Mouse (Mus musculus) CH12.LX (cell line): ENCODE measurements around the gene Tmco3. TPM values are rescaled to one million over a fixed set of nuclear protein-coding genes. Genes with fewer than 3 reads are reported as not detected.
A peak's percentile ranks its signal among the peaks of the same experiment; 100 is the strongest.

Experiments used
- DNase-seq: peaks from one replicate; pipeline ENCODE4 v3.0.0-alpha.2; 2013; ENCODE audit errors: extremely low read depth
- H3K27ac ChIP-seq: 2 replicates; pipeline ENCODE4 v1.5.1; 2012; ENCODE audit warnings: low read depth, mild to moderate bottlenecking, control low read depth, moderate library complexity; ENCODE audit not compliant: insufficient read depth
- H3K27me3 ChIP-seq: replicated peaks from 2 replicates; pipeline ENCODE3; 2012; ENCODE audit warnings: inconsistent platforms
- H3K36me3 ChIP-seq, 2 experiments: replicated peaks in 1 of 2; 2 replicates each; pipeline versions ENCODE3 to v1.6.1; 2012; ENCODE audit warnings: inconsistent platforms in 1 of 2, low read length in 1 of 2, mild to moderate bottlenecking in 1 of 2, mixed read lengths in 1 of 2, moderate library complexity in 1 of 2; ENCODE audit not compliant: control insufficient read depth in 1 of 2, insufficient read depth in 1 of 2
- H3K4me1 ChIP-seq, 2 experiments: 2 replicates each; pipeline ENCODE4 v1.6.1; 2012; ENCODE audit warnings: inconsistent platforms in 1 of 2, moderate library complexity in 1 of 2; ENCODE audit not compliant: insufficient read depth in 2 of 2, control insufficient read depth in 1 of 2
- H3K4me2 ChIP-seq: 2 replicates; pipeline ENCODE4 v1.6.1; 2012; ENCODE audit warnings: low read depth, mild to moderate bottlenecking, control low read depth; ENCODE audit not compliant: poor library complexity, insufficient read depth, severe bottlenecking
- H3K4me3 ChIP-seq, 3 experiments: fragments of 150-350 bp in 1 of 3; sonication (generic) in 1 of 3; replicated peaks in 1 of 3; 2 replicates each; pipeline versions ENCODE3 to v1.5.1; 2011 to 2012; ENCODE audit warnings: low read depth in 2 of 3, low read length in 2 of 3, mild to moderate bottlenecking in 2 of 3, moderate library complexity in 2 of 3, control low read depth in 1 of 3, improper control_type of control experiment in 1 of 3, inconsistent platforms in 1 of 3, mixed read lengths in 1 of 3; ENCODE audit not compliant: poor library complexity in 1 of 3
- H3K79me2 ChIP-seq: replicated peaks from 2 replicates; pipeline ENCODE4 v1.6.1; 2012; ENCODE audit warnings: mild to moderate bottlenecking, moderate library complexity; ENCODE audit not compliant: control insufficient read depth, poor library complexity, insufficient read depth, severe bottlenecking; ENCODE audit errors: extremely low read depth
- H3K9ac ChIP-seq: 2 replicates; pipeline ENCODE4 v1.6.1; 2012; ENCODE audit warnings: low read depth, mild to moderate bottlenecking, control low read depth, moderate library complexity; ENCODE audit not compliant: insufficient read depth
- H3K9me3 ChIP-seq: replicated peaks from 2 replicates; pipeline ENCODE3; 2012; ENCODE audit warnings: low read length, inconsistent platforms, mixed read lengths
- BHLHE40 ChIP-seq: IDR thresholded peaks from 2 replicates; pipeline ENCODE4 v1.6.1; 2011; ENCODE audit warnings: mild to moderate bottlenecking, low read depth, low read length, improper control_type of control experiment
- CHD1 ChIP-seq: IDR thresholded peaks from 2 replicates; pipeline ENCODE4 v1.6.1; 2012; ENCODE audit warnings: low read depth, low read length, improper control_type of control experiment, inconsistent platforms
- CHD2 ChIP-seq: IDR thresholded peaks from 2 replicates; pipeline ENCODE4 v1.6.1; 2011; ENCODE audit warnings: low read length, improper control_type of control experiment
- CTCF ChIP-seq, 2 experiments: IDR thresholded peaks in 1 of 2; conservative IDR thresholded peaks in 1 of 2; 2 replicates each; pipeline ENCODE4 v1.5.1; 2011 to 2012; ENCODE audit warnings: low read depth in 2 of 2, low read length in 2 of 2, improper control_type of control experiment in 1 of 2, inconsistent platforms in 1 of 2, mild to moderate bottlenecking in 1 of 2, moderate library complexity in 1 of 2
- E2F4 ChIP-seq: IDR thresholded peaks from 2 replicates; pipeline ENCODE4 v1.6.1; 2011; ENCODE audit warnings: low read depth, low read length, improper control_type of control experiment; ENCODE audit not compliant: insufficient replicate concordance
- ELF1 ChIP-seq: IDR thresholded peaks from 2 replicates; pipeline ENCODE4 v1.6.1; 2014; ENCODE audit warnings: low read depth, mild to moderate bottlenecking, inconsistent platforms, low read length, improper control_type of control experiment
- EP300 ChIP-seq: IDR thresholded peaks from 2 replicates; pipeline ENCODE4 v1.6.1; 2011; ENCODE audit warnings: low read length, improper control_type of control experiment
- ETS1 ChIP-seq: conservative IDR thresholded peaks from 2 replicates; pipeline ENCODE4 v1.6.1; 2012; ENCODE audit warnings: low read depth, mild to moderate bottlenecking, inconsistent platforms, low read length, improper control_type of control experiment, moderate library complexity
- GABPA ChIP-seq: IDR thresholded peaks from 2 replicates; pipeline ENCODE4 v1.6.1; 2012; ENCODE audit warnings: low read depth, low read length, improper control_type of control experiment, inconsistent platforms; ENCODE audit not compliant: insufficient replicate concordance
- HCFC1 ChIP-seq: IDR thresholded peaks from 2 replicates; pipeline ENCODE4 v1.6.1; 2012; ENCODE audit warnings: low read depth, mild to moderate bottlenecking, inconsistent platforms, low read length, improper control_type of control experiment
- IRF4 ChIP-seq: IDR thresholded peaks from 2 replicates; pipeline ENCODE4 v1.6.1; 2014; ENCODE audit warnings: low read depth, mild to moderate bottlenecking, inconsistent platforms, low read length, improper control_type of control experiment
- JUN ChIP-seq: IDR thresholded peaks from 2 replicates; pipeline ENCODE4 v1.6.1; 2011; ENCODE audit warnings: low read depth, mild to moderate bottlenecking, low read length, improper control_type of control experiment, moderate library complexity; ENCODE audit not compliant: insufficient read depth
- JUND ChIP-seq: conservative IDR thresholded peaks from 2 replicates; pipeline ENCODE4 v1.6.1; 2011; ENCODE audit warnings: low read depth, low read length, improper control_type of control experiment
- KAT2A ChIP-seq: IDR thresholded peaks from 2 replicates; pipeline ENCODE4 v1.6.1; 2012; ENCODE audit warnings: low read length, improper control_type of control experiment, inconsistent platforms; ENCODE audit not compliant: insufficient replicate concordance
- MAFK ChIP-seq: IDR thresholded peaks from 2 replicates; pipeline ENCODE4 v1.6.1; 2011; ENCODE audit warnings: low read length, improper control_type of control experiment; ENCODE audit not compliant: insufficient replicate concordance
- MAX ChIP-seq: IDR thresholded peaks from 2 replicates; pipeline ENCODE4 v1.6.1; 2011; ENCODE audit warnings: low read length, improper control_type of control experiment
- MAZ ChIP-seq: IDR thresholded peaks from 2 replicates; pipeline ENCODE4 v1.6.1; 2012; ENCODE audit warnings: low read depth, mild to moderate bottlenecking, inconsistent platforms, low read length, improper control_type of control experiment, moderate library complexity
- MEF2A ChIP-seq: IDR thresholded peaks from 2 replicates; pipeline ENCODE4 v1.6.1; 2014; ENCODE audit warnings: low read depth, mild to moderate bottlenecking, inconsistent platforms, low read length, improper control_type of control experiment, borderline replicate concordance
- MXI1 ChIP-seq: IDR thresholded peaks from 2 replicates; pipeline ENCODE4 v1.6.1; 2011; ENCODE audit warnings: mild to moderate bottlenecking, low read depth, low read length, improper control_type of control experiment
- MYC ChIP-seq: IDR thresholded peaks from 2 replicates; pipeline ENCODE4 v1.6.1; 2011; ENCODE audit warnings: low read depth, mild to moderate bottlenecking, improper control_type of control experiment, low read length
- NELFE ChIP-seq: IDR thresholded peaks from 2 replicates; pipeline ENCODE4 v1.6.1; 2011; ENCODE audit warnings: low read depth, low read length, improper control_type of control experiment
- NRF1 ChIP-seq: IDR thresholded peaks from 2 replicates; pipeline ENCODE4 v1.6.1; 2014; ENCODE audit warnings: low read depth, mild to moderate bottlenecking, inconsistent platforms, low read length, improper control_type of control experiment, moderate library complexity
- PAX5 ChIP-seq: IDR thresholded peaks from 2 replicates; pipeline ENCODE4 v1.6.1; 2012; ENCODE audit warnings: low read length, inconsistent platforms, mixed read lengths
- POLR2A ChIP-seq: IDR thresholded peaks from 2 replicates; pipeline ENCODE4 v1.6.1; 2011; ENCODE audit warnings: low read depth, mild to moderate bottlenecking, improper control_type of control experiment, low read length
- POLR2AphosphoS2 ChIP-seq: IDR thresholded peaks from 2 replicates; pipeline ENCODE4 v1.6.1; 2011; ENCODE audit warnings: low read depth, low read length, improper control_type of control experiment
- RAD21 ChIP-seq: IDR thresholded peaks from 2 replicates; pipeline ENCODE4 v1.6.1; 2011; ENCODE audit warnings: low read depth, mild to moderate bottlenecking, low read length, improper control_type of control experiment, moderate library complexity
- RCOR1 ChIP-seq: conservative IDR thresholded peaks from 2 replicates; pipeline ENCODE4 v1.6.1; 2012; ENCODE audit warnings: low read depth, mild to moderate bottlenecking, inconsistent platforms, low read length, improper control_type of control experiment
- SIN3A ChIP-seq: IDR thresholded peaks from 2 replicates; pipeline ENCODE4 v1.6.1; 2012; ENCODE audit warnings: low read length, improper control_type of control experiment, inconsistent platforms
- SMC3 ChIP-seq: IDR thresholded peaks from 2 replicates; pipeline ENCODE4 v1.6.1; 2011; ENCODE audit warnings: low read depth, low read length, improper control_type of control experiment
- TBP ChIP-seq: conservative IDR thresholded peaks from 2 replicates; pipeline ENCODE4 v1.6.1; 2011; ENCODE audit warnings: low read depth, low read length, improper control_type of control experiment
- TCF12 ChIP-seq: IDR thresholded peaks from 2 replicates; pipeline ENCODE4 v1.6.1; 2014; ENCODE audit warnings: low read depth, mild to moderate bottlenecking, inconsistent platforms, low read length, improper control_type of control experiment
- UBTF ChIP-seq: IDR thresholded peaks from 2 replicates; pipeline ENCODE4 v1.6.1; 2012; ENCODE audit warnings: low read depth, mild to moderate bottlenecking, inconsistent platforms, low read length, improper control_type of control experiment, moderate library complexity
- USF2 ChIP-seq: conservative IDR thresholded peaks from 2 replicates; pipeline ENCODE4 v1.6.1; 2011; ENCODE audit warnings: low read depth, low read length, improper control_type of control experiment
- ZC3H11A ChIP-seq: IDR thresholded peaks from 2 replicates; pipeline ENCODE4 v1.6.1; 2012; ENCODE audit warnings: low read depth, mild to moderate bottlenecking, inconsistent platforms, low read length, improper control_type of control experiment
- ZKSCAN1 ChIP-seq: IDR thresholded peaks from 2 replicates; pipeline ENCODE4 v1.6.1; 2012; ENCODE audit warnings: low read depth, inconsistent platforms, low read length, improper control_type of control experiment, borderline replicate concordance
- ZMIZ1 ChIP-seq: IDR thresholded peaks from 2 replicates; pipeline ENCODE4 v1.6.1; 2012; ENCODE audit warnings: low read depth, mild to moderate bottlenecking, inconsistent platforms, low read length, improper control_type of control experiment
- ZNF384 ChIP-seq: IDR thresholded peaks from 2 replicates; pipeline ENCODE4 v1.6.1; 2012; ENCODE audit warnings: low read depth, low read length, improper control_type of control experiment, inconsistent platforms
- dilution Hi-C: fragments of 300-500 bp; cut with MboI; formaldehyde crosslinking; loops from 2 replicates; pipeline ENCODE4 v1.14.3; 2020; ENCODE audit warnings: low sequenced_read_pairs; ENCODE audit not compliant: extremely low pct_unique_long_range_greater_than_20kb, extremely low pct_ligation_motif_present
- in situ Hi-C: fragments of 300-500 bp; cut with MboI; formaldehyde crosslinking; loops from 3 replicates; pipeline ENCODE4 v1.14.3; 2019; ENCODE audit warnings: low sequenced_read_pairs, low pct_ligation_motif_present, low pct_unique_long_range_greater_than_20kb, mixed read lengths
- polyA plus RNA-seq: library from polyadenylated mRNA; unstranded; fragments of >175 nt; gene quantifications from 2 replicates; pipeline ENCODE4 v1.2.1, GENCODE M21; 2012; ENCODE audit warnings: low read depth; ENCODE audit not compliant: insufficient read length
- total RNA-seq, 2 experiments: library from RNA; depleted of rRNA; stranded (reverse); fragments of 300-350 nt in 1 of 2; fragments of >200 nt in 1 of 2; gene quantifications; 2 replicates each; pipeline ENCODE4 v1.2.3; 2012 to 2014

Gene Tmco3
- total RNA-seq (2012; rRNA removed) (12.4 and 15.1 TPM in 2 replicates), total RNA-seq (2014; rRNA removed) (7.3 and 8.4 TPM in 2 replicates), polyA plus RNA-seq (9.7 and 10.1 TPM in 2 replicates)

GRCm38 (mm10) chr8:13287692-13288623 is at the start of gene Tmco3, which contains the start of gene Dcun1d2:
TSS of gene Tmco3 (plus strand) at chr8:13288190.
TSS of gene Dcun1d2 (minus strand) at chr8:13288131.
- TF ChIP-seq ETS1 (no peak), RCOR1 (no peak; the same call in 1 of the 2 replicates), CHD2 (no peak; the same call in 1 of the 2 replicates), ZNF384 (no peak), ZC3H11A (no peak), ZKSCAN1 (no peak), POLR2AphosphoS2 (no peak), EP300 (no peak), ZMIZ1 (peak; percentile 39; the same call in 1 of the 2 replicates), PAX5 (no peak), MAZ (no peak), RAD21 (no peak), NELFE (peak; percentile 78), MYC (peak; percentile 59; the same call in 1 of the 2 replicates), E2F4 (no peak), MAFK (no peak), SMC3 (no peak), NRF1 (peak; percentile 98), JUND (no peak), MAX (peak; percentile 76), CHD1 (no peak), TCF12 (peak; percentile 16; the same call in 1 of the 2 replicates), BHLHE40 (no peak), ELF1 (0 out of 2 replicates have a peak, but pooled peaks have one; percentile 12), GABPA (peak; percentile 47; the same call in 1 of the 2 replicates), TBP (no peak), MXI1 (peak; percentile 90), MEF2A (no peak; the same call in 1 of the 2 replicates), USF2 (no peak), JUN (no peak), SIN3A (peak; percentile 92), CTCF (conservative IDR thresholded peaks at IDR 0.05 in 1 of 2, IDR thresholded peaks at IDR 0.05 in 1 of 2; ENCODE audit: low read depth in 2 of 2, low read length in 2 of 2) (no peak), IRF4 (no peak), POLR2A (peak; percentile 67), UBTF (no peak), HCFC1 (peak; percentile 98), KAT2A (peak; percentile 91; the same call in 1 of the 2 replicates)
- TF ChIP-seq, all 38 proteins: peak for 13
- Histone ChIP-seq H3K36me3 (peaks cover 4 to 14% of the 10 kb centered on the region in 2 experiments), H3K9ac (peak within 1 kb of the TSS; percentile 49), H3K4me2 (peak within 1 kb of the TSS; percentile 89), H3K79me2 (0 out of 2 replicates have a peak, but pooled peaks cover 3% of the 10 kb centered on the region), H3K4me3 (peak within 1 kb of the TSS; percentile 67 to 82 (median 77)), H3K4me1 (peaks cover 10 to 32% of the 10 kb centered on the region in 2 experiments), H3K27ac (peak within 1 kb of the TSS; percentile 81), H3K27me3 (peaks cover 3% of the 10 kb centered on the region), H3K9me3 (no peaks in the 10 kb centered on the region)
- DNase-seq, result peak; percentile 95
- dilution Hi-C loops, result no loop called here
- in situ Hi-C loops, result no loop called here
